Mouse (Mus musculus) lung, adult 2 months (tissue): ENCODE data around the gene Nucb2.

Experiments
- CTCF ChIP-seq: fragments of 200-500 bp; IDR thresholded peaks from 2 replicates; pipeline ENCODE4 v1.5.1; 2011; ENCODE audit warnings: mild to moderate bottlenecking, low read length, control low read depth; ENCODE audit not compliant: insufficient read depth
- POLR2A ChIP-seq: fragments of 200-500 bp; IDR thresholded peaks from 2 replicates; pipeline ENCODE4 v1.6.1; 2011; ENCODE audit warnings: low read depth, mild to moderate bottlenecking, control low read depth, low read length, borderline replicate concordance; ENCODE audit errors: extremely low read depth

GRCm38 (mm10) chr7:116458985-116459441 lies 45.2 kb upstream of the Nucb2 start:
- TF ChIP-seq CTCF: peak; percentile 33; the same call in 1 of the 2 replicates
- TF ChIP-seq POLR2A: no peak
